Mouse (Mus musculus): ENCODE results near the gene Epdr1.

The Epdr1 gene

GRCm38 (mm10) chr13:19619216-19619927 lies at the start of gene Epdr1:
TSS of gene Epdr1 (minus strand) at chr13:19619927.
- peak; percentile 75 for DNase-seq (ENCODE audit: low spot score in 2 of 2)

DNA sequence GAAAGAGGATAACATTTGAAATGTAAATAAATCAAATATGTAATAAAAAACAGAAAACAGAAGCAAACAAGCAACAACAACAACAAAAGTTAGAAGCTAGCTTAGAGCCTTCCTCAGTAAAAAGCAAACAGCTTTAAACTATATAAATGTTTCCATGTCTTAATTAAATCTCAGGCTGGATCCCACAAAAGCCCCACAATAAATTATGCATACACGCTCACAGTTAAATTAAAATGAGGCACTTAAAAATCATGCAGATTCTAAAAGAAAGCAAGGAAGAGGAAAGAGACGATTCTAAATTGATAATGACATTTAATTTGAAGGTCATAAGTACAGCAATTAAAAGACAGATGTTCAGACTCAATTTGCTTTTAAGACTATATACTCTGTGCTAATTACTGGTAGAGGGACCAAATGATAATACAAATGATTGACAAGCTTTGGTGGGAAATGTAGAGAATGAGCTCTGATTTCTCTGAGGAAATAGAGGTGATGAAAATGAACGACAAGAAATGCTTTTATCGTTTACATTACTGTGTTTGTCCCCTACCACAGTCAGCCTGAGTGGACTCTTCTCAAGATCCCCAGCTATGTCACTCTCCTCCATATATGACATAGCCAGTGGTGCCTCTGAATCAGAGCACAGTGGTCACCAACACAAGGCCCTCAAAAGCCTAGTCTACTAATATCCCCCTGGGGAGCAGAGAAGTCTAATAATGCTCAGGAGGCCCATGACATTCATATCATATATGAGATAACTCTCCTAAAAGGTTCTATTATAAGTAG lies 48.8 kb upstream of the Epdr1 start:
- DNase-seq (ENCODE audit: low spot score in 2 of 2) = no peak

- no peak for DNase-seq (ENCODE audit: low spot score in 2 of 2)
These were observed 32.7 kb upstream of the Epdr1 start for GRCm38 (mm10) chr13:19652405-19652804.

DNA sequence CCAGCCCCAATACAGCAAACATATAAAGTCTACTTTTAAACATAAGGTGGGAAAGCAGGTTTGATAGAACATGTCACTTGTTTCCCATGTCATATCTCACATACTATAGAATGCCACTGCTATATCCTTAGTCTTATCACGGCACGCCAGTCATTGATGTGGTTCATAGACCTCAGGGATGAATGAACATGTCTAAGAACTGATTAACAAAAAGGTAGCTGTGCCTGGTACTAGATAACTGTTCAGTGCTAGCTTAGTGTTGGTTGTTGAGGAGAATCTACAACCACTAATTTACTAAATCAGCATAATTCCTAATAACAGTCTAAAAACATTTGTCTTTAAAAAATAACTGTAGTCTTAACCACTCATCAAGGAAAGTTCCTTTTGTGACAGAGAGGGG lies 30.1 kb upstream of the Epdr1 start:
- peak in 1 of 2 experiments; percentile 51 for DNase-seq (ENCODE audit: low spot score in 2 of 2)

DNA sequence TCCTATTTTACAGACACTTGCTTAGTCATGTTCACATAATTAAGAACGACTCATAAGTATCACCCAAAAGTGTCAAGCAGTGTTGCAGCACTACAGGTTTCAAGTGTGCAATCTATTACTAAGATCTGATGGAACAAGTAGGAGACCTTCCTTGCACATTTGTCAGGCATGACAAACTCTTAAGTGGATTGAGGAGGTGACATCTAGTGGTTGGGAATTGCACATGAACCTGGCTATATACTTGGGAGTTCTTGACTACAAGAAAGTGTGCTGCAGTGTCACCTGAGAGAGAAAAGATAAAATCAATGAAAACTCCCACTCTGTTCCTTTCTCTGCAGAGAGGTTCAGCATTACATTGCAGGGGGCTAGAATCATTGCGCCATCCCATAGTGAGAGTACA lies 24.5 kb upstream of the Epdr1 start:
- no peak for DNase-seq (ENCODE audit: low spot score in 2 of 2)

DNA sequence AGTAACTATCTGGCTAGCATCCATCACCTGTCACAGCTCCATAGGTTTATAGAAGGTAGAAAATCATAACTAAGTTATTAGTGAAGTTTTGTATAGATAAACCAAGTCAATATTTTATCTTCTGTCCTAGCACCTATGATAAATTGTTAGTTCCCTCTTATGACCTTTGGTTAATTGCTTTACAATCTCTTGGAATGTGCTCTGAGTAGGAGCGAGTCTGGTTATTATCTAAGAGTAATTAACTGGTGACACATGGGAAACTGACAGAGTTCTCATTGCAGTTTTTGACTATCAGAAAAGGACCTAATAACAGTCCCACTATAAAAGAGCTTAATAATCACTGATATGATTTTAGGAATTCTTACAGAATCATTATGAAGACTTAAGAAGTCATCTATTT lies 23.8 kb upstream of the Epdr1 start:
- no peak for DNase-seq (ENCODE audit: low spot score in 2 of 2)

DNA sequence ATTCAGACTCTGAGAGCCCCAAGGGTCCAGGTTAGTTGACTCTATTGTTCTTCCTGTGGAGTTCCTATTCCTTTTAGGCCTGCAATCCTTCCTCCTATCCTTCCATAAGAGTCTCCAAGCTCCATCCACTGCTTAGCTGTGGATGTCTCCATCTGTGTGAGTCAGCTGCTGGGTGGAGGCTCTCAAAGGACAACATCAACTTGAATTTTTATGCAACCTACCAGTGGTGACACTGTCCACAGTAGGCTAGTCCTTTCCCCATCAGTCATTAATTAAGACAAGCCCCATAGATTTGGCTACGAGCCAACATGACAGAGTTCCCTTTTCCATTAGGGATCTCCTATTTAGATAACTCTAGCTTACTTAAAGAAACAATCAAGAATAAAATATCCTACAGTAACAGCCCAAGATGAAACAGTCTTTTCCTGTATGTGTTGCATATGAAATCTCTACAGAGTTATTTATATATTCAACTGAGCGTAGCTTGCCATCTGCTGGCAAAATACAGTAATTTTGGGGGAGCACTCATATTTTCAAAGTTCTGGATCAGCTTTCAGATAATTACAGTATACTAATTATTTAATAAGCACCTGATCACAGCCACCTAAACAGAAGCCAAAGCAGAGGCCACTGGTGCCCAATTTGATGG lies 20.6 kb upstream of the Epdr1 start:
- no peak for DNase-seq (ENCODE audit: low spot score in 2 of 2)

DNA sequence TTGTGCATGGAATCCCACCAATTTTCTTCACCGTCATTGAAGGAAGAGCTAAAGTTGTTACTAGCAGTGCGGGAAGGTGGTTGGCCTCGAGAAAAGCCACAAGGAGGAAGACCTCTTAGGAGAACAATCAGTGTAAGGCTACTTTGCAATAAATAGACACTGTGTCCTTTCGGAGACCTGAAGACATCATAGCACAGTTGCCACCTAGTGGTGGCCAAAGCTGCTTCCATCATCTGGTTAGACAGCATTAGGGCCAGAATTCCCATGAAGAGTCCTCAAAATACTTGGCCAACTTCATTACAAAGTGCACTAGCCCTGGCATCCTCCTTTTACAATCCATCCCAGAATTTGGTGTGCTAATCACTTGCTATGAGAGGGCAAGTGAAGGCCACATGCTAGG lies 16.4 kb upstream of the Epdr1 start:
- no peak for DNase-seq (ENCODE audit: low spot score in 2 of 2)

- peak in 1 of 2 experiments; percentile 4 for DNase-seq (ENCODE audit: low spot score in 2 of 2)
These were observed 11.3 kb upstream of the Epdr1 start for GRCm38 (mm10) chr13:19630768-19631709.

- DNase-seq (ENCODE audit: low spot score in 2 of 2) = no peak
These were observed 6.7 kb upstream of the Epdr1 start for GRCm38 (mm10) chr13:19626473-19626872.

GRCm38 (mm10) chr13:19624632-19625320 lies 5.0 kb upstream of the Epdr1 start:
- DNase-seq (ENCODE audit: low spot score in 2 of 2) = no peak

GRCm38 (mm10) chr13:19623228-19623905 lies 3.6 kb upstream of the Epdr1 start:
- DNase-seq (ENCODE audit: low spot score in 2 of 2) = peak in 1 of 2 experiments; percentile 19

DNA sequence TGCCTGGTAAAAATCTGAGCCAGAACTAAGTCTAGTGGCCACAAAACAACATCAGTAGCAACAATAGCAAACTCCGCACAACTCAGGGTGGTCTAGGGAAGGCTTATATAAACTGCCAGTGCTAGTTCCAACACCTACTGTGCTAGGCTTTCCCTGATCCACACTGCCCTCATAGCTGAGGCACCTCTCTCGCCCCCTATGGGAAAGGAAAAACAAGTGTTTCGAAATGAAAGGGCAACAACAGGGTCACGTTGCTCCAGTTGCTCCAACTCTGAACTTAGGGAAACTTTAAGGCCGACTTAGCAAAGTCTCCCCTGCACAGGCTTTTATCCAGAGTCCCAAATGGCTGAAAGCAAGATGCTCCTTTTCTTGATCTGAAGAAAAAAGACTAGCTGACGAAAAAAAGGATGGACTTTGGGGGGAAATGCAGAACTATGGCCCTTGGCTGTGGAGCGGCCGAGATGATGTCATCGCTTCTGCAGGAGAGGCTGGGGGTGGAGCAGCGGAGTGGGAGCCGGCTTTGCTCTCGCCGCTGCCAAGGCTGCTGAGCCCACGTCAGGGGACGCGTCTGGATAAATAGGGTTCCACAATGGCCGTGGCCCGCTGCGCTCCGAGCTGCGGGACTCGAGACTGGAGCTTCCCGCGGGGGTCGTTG lies 3.0 kb upstream of the Epdr1 start, which contains the start of gene Sfrp4:
TSS of gene Sfrp4 (plus strand) at position 532 of the 655 bp plus-strand sequence.
- peak in 1 of 2 experiments; percentile 53 for DNase-seq (ENCODE audit: low spot score in 2 of 2)

DNA sequence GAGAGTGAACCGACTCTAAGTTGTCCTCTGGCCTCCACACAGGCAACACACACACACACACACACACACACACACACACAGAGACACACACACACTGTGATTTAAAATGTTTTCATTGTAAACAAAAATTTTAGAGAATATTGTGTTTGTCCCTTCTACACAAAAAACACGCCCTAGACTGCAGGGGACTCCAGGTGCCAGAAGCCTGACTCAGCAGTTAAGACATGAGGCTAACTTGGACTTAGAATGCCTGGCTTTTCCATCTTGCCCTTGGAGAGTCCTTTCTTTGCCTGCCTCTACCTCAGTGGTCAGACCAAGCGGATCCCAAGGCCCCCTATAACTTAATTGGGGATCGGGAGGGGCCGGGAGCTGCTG lies 899 bp downstream of the Epdr1 start:
- no peak for DNase-seq (ENCODE audit: low spot score in 2 of 2)

- DNase-seq (ENCODE audit: low spot score in 2 of 2) = no peak
These were observed 1.6 kb downstream of the Epdr1 start for GRCm38 (mm10) chr13:19618081-19618480.

- DNase-seq (ENCODE audit: low spot score in 2 of 2) = no peak
These were observed 5.4 kb downstream of the Epdr1 start for GRCm38 (mm10) chr13:19614311-19614710.

GRCm38 (mm10) chr13:19613426-19613825 lies 6.3 kb downstream of the Epdr1 start:
- no peak for DNase-seq (ENCODE audit: low spot score in 2 of 2)

GRCm38 (mm10) chr13:19612963-19613362 lies 6.8 kb downstream of the Epdr1 start:
- DNase-seq (ENCODE audit: low spot score in 2 of 2) = no peak

GRCm38 (mm10) chr13:19612348-19612747 lies 7.4 kb downstream of the Epdr1 start:
- peak in 1 of 2 experiments; percentile 49 for DNase-seq (ENCODE audit: low spot score in 2 of 2)

- no peak for DNase-seq (ENCODE audit: low spot score in 2 of 2)
These were observed 11.6 kb downstream of the Epdr1 start for GRCm38 (mm10) chr13:19608120-19608519.

Data from spleen, postnatal 10 days (tissue).